Mouse (Mus musculus) hindbrain, embryonic 10.5 days (tissue): ENCODE measurements at regions not wholly inside any gene's neighbourhood (a gene's known extent, or its start where the extent isn't known, plus 50 kb on each side); places are given as distances from the start of the nearest gene placed in this dataset.
A peak's percentile ranks its signal among the peaks of the same experiment; 100 is the strongest.

Experiments
- DNase-seq: peaks from one replicate; pipeline ENCODE4 v3.0.0-alpha.2; 2017; ENCODE audit warnings: low spot score
- H3K27ac ChIP-seq: fragments of 300-500 bp; sonication (generic); 2 replicates; pipeline ENCODE4 v1.5.1; 2016; ENCODE audit warnings: mild to moderate bottlenecking, moderate library complexity
- H3K27me3 ChIP-seq: fragments of 300-500 bp; sonication (generic); 2 replicates; pipeline ENCODE4 v1.6.1; 2016; ENCODE audit warnings: mild to moderate bottlenecking; ENCODE audit not compliant: poor library complexity, insufficient read depth, severe bottlenecking
- H3K36me3 ChIP-seq: fragments of 300-500 bp; sonication (generic); 2 replicates; pipeline ENCODE4 v1.6.1; 2016; ENCODE audit warnings: mild to moderate bottlenecking, moderate library complexity
- H3K4me1 ChIP-seq: fragments of 300-500 bp; sonication (generic); replicated peaks from 2 replicates; pipeline ENCODE4 v1.6.1; 2016; ENCODE audit warnings: mild to moderate bottlenecking
- H3K4me3 ChIP-seq: fragments of 300-500 bp; sonication (generic); 2 replicates; pipeline ENCODE4 v1.5.1; 2016; ENCODE audit warnings: mild to moderate bottlenecking, moderate library complexity
- H3K9me3 ChIP-seq: fragments of 300-500 bp; sonication (generic); 2 replicates; pipeline ENCODE4 v1.6.1; 2016; ENCODE audit warnings: mild to moderate bottlenecking, moderate library complexity
- WGBS: fragments of 180-500 bp; shearing (Covaris S2); methylation state at CpG from one replicate; pipeline ENCODE4 v1.1.7; 2016; 5-methylcytosine and 5-hydroxymethylcytosine counted together

DNA sequence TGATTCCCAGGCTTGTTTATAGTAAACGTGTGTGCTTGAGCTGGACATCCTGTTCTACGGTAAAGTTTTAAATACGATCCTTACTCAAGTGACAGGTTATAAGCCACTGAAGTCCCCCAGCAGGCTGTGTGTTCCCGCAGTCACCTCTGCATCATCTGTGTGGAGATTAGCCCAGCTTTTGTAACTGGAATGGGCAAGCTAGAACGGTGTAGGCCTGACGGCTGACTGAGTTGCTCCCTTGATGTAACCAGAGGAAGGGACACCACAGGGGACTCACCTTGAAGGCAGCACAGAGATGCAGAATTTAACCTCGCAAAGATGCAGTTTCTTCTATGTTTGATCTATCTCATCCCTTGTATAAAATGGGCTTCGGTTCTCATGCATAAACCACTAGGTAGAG is 418.4 kb upstream of the Pou3f3 start:
- DNase-seq, result no peak
- peaks cover 11% of the 10 kb centered on the region for H3K4me1 ChIP-seq
- peaks cover 7% of the 10 kb centered on the region for H3K9me3 ChIP-seq
- H3K27me3 ChIP-seq, result no peaks in the 10 kb centered on the region
- WGBS, result 55% methylated on average over 8 of the region's 8 CpGs
- H3K4me3 ChIP-seq, result no peak overlapping the region
- peak overlapping the region; percentile 68 for H3K27ac ChIP-seq
- no peaks in the 10 kb centered on the region for H3K36me3 ChIP-seq

- Histone ChIP-seq H3K4me3 (no peak overlapping the region), H3K27me3 (no peaks in the 10 kb centered on the region), H3K36me3 (no peaks in the 10 kb centered on the region), H3K27ac (no peak overlapping the region), H3K4me1 (peaks cover 15% of the 10 kb centered on the region), H3K9me3 (no peaks in the 10 kb centered on the region)
- WGBS, result 86% methylated on average over 10 of the region's 10 CpGs
- no peak for DNase-seq
Observed at GRCm38 (mm10) chr1:42295841-42296240, 399.7 kb upstream of the Pou3f3 start.

DNA sequence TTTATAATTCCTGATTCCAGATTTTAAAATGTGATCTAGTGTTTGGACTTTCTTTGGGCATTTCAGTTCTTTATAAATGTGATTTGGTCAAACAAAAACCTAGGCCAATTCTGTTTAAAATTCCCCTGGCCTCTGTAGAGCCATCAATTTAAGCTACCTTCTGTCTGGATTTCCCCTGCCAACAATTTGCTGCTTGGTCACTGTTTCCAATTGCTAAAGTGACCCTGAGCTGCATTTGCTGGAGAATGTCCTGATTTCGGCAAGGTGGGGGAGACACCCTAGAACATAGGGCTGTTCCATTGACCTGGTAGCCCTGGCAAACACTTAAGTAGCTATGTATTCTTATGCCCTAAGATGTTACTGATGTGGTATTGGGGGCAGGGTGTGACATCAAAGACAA is 386.3 kb upstream of the Pou3f3 start:
- no peak for DNase-seq
- WGBS, result 92% methylated on average over 1 of the region's 1 CpGs

DNA sequence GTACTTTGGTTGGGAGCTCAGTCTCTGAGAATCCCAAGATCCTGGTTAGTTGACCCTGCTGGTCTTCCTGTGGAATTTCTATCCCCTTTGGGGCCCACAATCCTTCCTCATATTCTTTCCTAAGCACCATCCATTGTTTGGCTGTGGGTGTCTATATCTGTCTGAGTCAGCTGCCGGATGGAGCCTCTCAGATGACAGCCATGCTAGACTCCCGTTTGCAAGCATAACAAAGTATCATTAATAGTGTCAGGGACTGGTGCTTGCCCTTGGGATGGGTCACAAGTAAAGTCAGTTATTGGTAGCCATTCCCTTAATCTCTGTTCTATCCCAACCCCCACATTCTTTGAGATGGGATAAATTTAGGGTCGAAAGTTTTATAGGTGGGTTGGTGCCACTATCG is 382.1 kb upstream of the Pou3f3 start:
- 89% methylated on average over 4 of the region's 4 CpGs for WGBS
- no peaks in the 10 kb centered on the region for H3K4me1 ChIP-seq
- no peak for DNase-seq

More for the DNA sequence above, 386.3 kb upstream of the Pou3f3 start:
- H3K4me3 ChIP-seq, result no peak overlapping the region
- no peaks in the 10 kb centered on the region for H3K36me3 ChIP-seq
- H3K27ac ChIP-seq, result no peak overlapping the region
- H3K4me1 ChIP-seq, result no peaks in the 10 kb centered on the region
- no peaks in the 10 kb centered on the region for H3K9me3 ChIP-seq
- H3K27me3 ChIP-seq, result no peaks in the 10 kb centered on the region

DNA sequence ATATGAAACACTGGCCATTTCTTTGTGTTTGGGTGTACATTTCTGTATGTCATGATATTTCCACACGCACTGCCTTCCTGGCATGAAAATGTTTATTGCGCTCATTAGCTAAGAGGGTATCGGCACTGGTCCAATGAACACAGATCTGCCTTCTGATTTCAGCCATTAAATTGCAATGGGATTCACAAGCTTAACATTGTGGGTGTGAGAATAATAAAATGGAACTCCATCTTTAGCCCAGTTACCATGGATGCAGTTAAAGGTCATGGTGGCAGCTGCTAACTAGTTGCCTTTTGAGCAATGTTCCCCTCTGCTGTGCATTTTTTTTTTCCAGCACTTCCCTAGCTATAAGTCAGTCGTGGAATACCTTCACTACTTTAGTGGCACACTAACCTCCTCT is 343.7 kb upstream of the Pou3f3 start:
- Histone ChIP-seq H3K4me1 (peaks cover 11% of the 10 kb centered on the region), H3K36me3 (no peaks in the 10 kb centered on the region), H3K27ac (no peak overlapping the region), H3K9me3 (no peaks in the 10 kb centered on the region), H3K4me3 (no peak overlapping the region), H3K27me3 (no peaks in the 10 kb centered on the region)
- WGBS, result 75% methylated on average over 4 of the region's 4 CpGs
- DNase-seq, result no peak

More for the DNA sequence above, 382.1 kb upstream of the Pou3f3 start:
- Histone ChIP-seq H3K4me3 (no peak overlapping the region), H3K27ac (no peak overlapping the region), H3K36me3 (no peaks in the 10 kb centered on the region), H3K9me3 (no peaks in the 10 kb centered on the region), H3K27me3 (no peaks in the 10 kb centered on the region)

DNA sequence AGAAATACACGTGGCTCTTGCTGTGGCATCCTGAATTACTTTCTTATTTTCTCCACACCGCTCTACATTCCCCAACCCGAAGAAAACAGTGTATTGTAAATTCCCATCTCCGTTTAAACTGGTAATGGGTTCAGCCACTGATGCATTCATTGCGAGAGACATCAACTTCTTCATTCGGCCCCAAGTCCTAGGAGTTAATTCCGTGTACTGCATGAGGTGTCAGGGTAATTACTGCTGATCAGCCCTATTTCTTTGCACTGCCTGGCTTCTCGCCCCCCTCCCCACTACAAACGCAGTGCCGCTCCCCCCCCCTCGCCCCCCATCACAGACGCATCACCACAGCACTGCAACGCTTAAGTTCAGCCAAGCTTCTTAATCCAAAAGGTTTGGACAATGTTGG is 343.2 kb upstream of the Pou3f3 start:
- Histone ChIP-seq H3K4me3 (no peak overlapping the region), H3K4me1 (peaks cover 11% of the 10 kb centered on the region), H3K36me3 (no peaks in the 10 kb centered on the region), H3K27me3 (no peaks in the 10 kb centered on the region), H3K9me3 (no peaks in the 10 kb centered on the region), H3K27ac (0 out of 2 replicates have a peak overlapping the region, but pooled peaks have one; percentile 5)
- 76% methylated on average over 13 of the region's 13 CpGs for WGBS
- no peak for DNase-seq

- Histone ChIP-seq H3K27me3 (no peaks in the 10 kb centered on the region), H3K4me1 (peaks cover 11% of the 10 kb centered on the region), H3K36me3 (no peaks in the 10 kb centered on the region), H3K9me3 (no peaks in the 10 kb centered on the region), H3K4me3 (no peak overlapping the region), H3K27ac (no peak overlapping the region)
- WGBS, result 94% methylated on average over 8 of the region's 8 CpGs
- DNase-seq, result no peak
Observed at GRCm38 (mm10) chr1:42353096-42353495, 342.5 kb upstream of the Pou3f3 start.

DNA sequence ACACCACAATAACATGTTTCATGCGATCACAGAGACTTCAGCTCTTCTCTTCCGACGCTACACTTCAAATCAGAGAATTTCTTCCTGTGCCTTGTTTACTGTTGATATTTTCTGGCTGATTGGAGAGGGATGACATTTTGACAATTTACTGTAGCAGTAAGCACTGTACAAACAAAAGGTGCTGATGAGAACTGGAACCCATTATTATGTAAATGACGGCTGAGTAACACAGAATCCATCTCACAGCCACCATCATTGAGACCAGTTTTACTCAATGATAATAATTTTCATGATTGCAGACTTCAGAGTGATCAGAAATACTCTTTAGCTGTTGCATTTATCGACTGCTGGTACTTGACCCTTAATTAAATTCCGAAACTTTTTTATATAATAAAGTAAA is 341.5 kb upstream of the Pou3f3 start:
- H3K36me3 ChIP-seq, result no peaks in the 10 kb centered on the region
- no peaks in the 10 kb centered on the region for H3K9me3 ChIP-seq
- no peaks in the 10 kb centered on the region for H3K27me3 ChIP-seq
- H3K4me1 ChIP-seq, result peaks cover 11% of the 10 kb centered on the region
- H3K4me3 ChIP-seq, result no peak overlapping the region
- H3K27ac ChIP-seq, result no peak overlapping the region
- DNase-seq, result no peak
- WGBS, result 91% methylated on average over 6 of the region's 6 CpGs

- H3K36me3 ChIP-seq, result no peaks in the 10 kb centered on the region
- DNase-seq, result no peak
- no peak overlapping the region for H3K4me3 ChIP-seq
- H3K27me3 ChIP-seq, result no peaks in the 10 kb centered on the region
- H3K27ac ChIP-seq, result no peak overlapping the region
- H3K9me3 ChIP-seq, result no peaks in the 10 kb centered on the region
- H3K4me1 ChIP-seq, result no peaks in the 10 kb centered on the region
- WGBS, result 88% methylated on average over 3 of the region's 3 CpGs
Observed at GRCm38 (mm10) chr1:42362438-42362837, 333.1 kb upstream of the Pou3f3 start.

- Histone ChIP-seq H3K36me3 (no peaks in the 10 kb centered on the region), H3K9me3 (no peaks in the 10 kb centered on the region), H3K27ac (no peak overlapping the region), H3K4me1 (0 out of 2 replicates have a peak, but pooled peaks cover 4% of the 10 kb centered on the region), H3K27me3 (no peaks in the 10 kb centered on the region), H3K4me3 (no peak overlapping the region)
- DNase-seq, result no peak
- WGBS, result 89% methylated on average over 4 of the region's 4 CpGs
Observed at GRCm38 (mm10) chr1:42365648-42366324, 329.8 kb upstream of the Pou3f3 start.

GRCm38 (mm10) chr1:42387919-42388684 is 307.5 kb upstream of the Pou3f3 start:
- no peaks in the 10 kb centered on the region for H3K9me3 ChIP-seq
- H3K27me3 ChIP-seq, result no peaks in the 10 kb centered on the region
- 70% methylated on average over 18 of the region's 18 CpGs for WGBS
- no peaks in the 10 kb centered on the region for H3K36me3 ChIP-seq
- no peak for DNase-seq
- no peak overlapping the region for H3K4me3 ChIP-seq
- H3K4me1 ChIP-seq, result peaks cover 13% of the 10 kb centered on the region
- no peak overlapping the region for H3K27ac ChIP-seq

DNA sequence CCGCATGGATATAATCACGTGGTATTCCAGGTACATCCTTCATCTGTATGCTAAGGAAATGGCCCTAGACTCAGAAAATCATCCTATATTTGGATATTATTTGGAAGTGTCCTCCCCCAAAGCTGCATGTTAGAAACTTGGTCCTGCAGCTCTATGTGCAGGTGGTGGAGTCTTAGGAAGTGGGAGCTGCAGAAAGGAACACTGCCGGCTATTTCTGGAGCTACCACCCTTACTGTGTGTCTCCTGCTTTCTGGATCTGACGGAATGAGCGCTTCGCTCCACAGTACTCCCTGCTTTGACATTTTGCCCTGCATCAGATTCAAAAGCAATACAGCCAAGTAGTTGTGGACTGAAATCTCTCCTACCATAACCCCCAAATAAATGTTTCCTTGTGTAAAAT is 306.8 kb upstream of the Pou3f3 start:
- no peaks in the 10 kb centered on the region for H3K9me3 ChIP-seq
- H3K36me3 ChIP-seq, result no peaks in the 10 kb centered on the region
- peaks cover 13% of the 10 kb centered on the region for H3K4me1 ChIP-seq
- no peak for DNase-seq
- no peak overlapping the region for H3K4me3 ChIP-seq
- no peaks in the 10 kb centered on the region for H3K27me3 ChIP-seq
- 93% methylated on average over 6 of the region's 6 CpGs for WGBS
- no peak overlapping the region for H3K27ac ChIP-seq

GRCm38 (mm10) chr1:42395651-42396260 is 299.8 kb upstream of the Pou3f3 start:
- H3K27ac ChIP-seq, result no peak overlapping the region
- no peak overlapping the region for H3K4me3 ChIP-seq
- H3K36me3 ChIP-seq, result no peaks in the 10 kb centered on the region

More at GRCm38 (mm10) chr1:42395651-42396260, 299.8 kb upstream of the Pou3f3 start:
- H3K27me3 ChIP-seq, result no peaks in the 10 kb centered on the region
- H3K4me1 ChIP-seq, result peaks cover 15% of the 10 kb centered on the region
- DNase-seq, result no peak
- 85% methylated on average over 13 of the region's 13 CpGs for WGBS
- H3K9me3 ChIP-seq, result no peaks in the 10 kb centered on the region
